Mouse (Mus musculus) MN1 (cell line): ENCODE results near the gene Ntmt1.

Experiments
- DNase-seq: peaks from one replicate; pipeline ENCODE4 v3.0.0-alpha.2; 2016; ENCODE audit warnings: low spot score

The Ntmt1 gene

GRCm38 (mm10) chr2:30784078-30784994 lies 23.3 kb upstream of the Ntmt1 start:
- DNase-seq = no peak

DNA sequence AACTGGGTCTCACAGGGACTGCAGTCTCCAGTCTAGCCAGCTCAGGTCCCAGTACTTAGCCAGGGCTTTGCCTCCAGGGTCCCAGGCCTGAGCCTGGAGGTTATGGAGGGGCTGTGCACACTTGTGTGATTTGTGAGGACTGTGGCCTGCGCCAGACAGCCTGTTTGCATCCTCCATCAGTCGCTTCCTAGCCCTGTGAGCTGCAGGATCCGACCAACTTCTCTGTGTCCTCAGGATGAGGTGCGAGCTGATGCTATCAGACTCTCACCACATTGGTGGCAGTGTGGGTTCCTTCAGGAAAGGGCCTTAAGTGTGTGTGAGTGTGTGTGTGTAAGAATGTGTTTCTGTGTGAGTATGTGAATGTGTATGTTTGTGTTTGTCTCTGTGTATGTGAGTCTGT lies 20.2 kb upstream of the Ntmt1 start:
- DNase-seq = no peak

- DNase-seq = no peak
Measured at GRCm38 (mm10) chr2:30792061-30792460, 15.6 kb upstream of the Ntmt1 start.

GRCm38 (mm10) chr2:30794179-30795108 lies 13.2 kb upstream of the Ntmt1 start:
- DNase-seq = peak; percentile 83

DNA sequence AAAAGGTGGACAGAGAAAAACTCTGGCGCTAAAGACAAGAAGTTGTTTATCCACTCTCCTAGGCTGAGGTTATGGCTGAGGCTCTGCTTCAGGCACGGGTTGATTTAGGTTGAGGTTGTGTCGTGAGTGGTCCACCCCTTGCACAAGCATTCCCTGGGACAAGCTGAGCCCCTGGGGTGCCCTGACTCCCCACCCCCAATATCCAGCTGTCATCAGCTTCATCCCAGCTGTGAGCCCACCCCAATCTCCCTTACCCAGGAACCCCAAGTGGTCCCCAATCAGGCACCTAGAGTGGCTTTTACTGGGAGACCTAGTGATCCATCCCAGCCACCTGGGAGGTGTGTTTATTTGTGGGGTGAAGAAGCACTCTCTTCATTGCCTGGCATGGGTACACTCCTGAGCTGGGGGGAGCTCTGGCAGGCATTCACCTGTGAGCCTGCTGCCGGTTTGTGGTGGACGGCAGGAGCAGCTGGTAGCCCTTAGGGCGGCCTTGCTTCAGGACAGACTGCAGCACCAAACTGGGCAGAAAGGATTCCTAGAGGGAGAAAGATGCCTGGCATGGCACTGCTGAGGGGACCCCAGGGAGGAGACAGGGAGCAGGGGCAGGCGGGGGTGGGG lies 12.2 kb upstream of the Ntmt1 start:
- DNase-seq = no peak

GRCm38 (mm10) chr2:30795889-30796275 lies 11.7 kb upstream of the Ntmt1 start:
- DNase-seq = peak; percentile 60

GRCm38 (mm10) chr2:30796382-30796781 lies 11.2 kb upstream of the Ntmt1 start:
- peak; percentile 93 for DNase-seq

DNA sequence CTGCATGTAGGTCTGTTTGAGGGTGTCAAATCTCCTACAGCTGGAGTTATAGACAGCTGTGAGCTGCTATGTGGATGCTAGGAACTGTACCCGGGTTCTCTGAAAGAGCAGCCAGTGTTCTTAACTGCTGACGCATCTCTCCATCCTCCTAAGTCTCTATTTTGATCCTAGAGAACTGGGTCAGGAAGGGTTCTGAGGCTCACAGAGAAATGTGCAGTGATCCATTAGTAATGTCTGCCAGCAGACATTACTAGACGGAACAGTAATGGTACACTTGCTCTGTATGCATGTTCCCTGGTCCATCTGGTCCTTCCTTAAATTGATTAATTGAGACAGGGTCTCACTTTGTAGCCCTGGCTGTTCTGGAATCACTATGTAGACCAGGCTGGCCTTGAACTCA lies 8.2 kb upstream of the Ntmt1 start:
- no peak for DNase-seq

DNA sequence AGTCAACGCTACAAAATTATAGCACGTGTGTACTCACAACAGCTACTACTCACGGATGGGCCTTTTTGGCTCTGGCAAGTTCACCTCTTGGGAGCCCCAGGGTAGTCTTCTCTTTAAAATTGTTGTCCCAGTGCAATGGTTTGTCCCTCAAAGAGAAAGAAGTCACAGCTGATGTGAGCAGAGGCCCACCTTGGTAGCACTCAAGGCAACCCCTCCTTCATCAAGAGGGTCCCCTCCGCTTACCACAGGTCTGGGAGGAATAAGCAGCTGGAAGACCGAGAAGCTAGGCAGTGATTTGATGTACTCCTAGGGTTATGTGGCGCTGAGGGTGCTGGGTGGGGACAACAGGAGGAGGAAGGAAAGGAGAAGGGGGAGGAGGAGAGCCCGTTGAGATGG lies 7.0 kb upstream of the Ntmt1 start:
- DNase-seq = no peak

DNA sequence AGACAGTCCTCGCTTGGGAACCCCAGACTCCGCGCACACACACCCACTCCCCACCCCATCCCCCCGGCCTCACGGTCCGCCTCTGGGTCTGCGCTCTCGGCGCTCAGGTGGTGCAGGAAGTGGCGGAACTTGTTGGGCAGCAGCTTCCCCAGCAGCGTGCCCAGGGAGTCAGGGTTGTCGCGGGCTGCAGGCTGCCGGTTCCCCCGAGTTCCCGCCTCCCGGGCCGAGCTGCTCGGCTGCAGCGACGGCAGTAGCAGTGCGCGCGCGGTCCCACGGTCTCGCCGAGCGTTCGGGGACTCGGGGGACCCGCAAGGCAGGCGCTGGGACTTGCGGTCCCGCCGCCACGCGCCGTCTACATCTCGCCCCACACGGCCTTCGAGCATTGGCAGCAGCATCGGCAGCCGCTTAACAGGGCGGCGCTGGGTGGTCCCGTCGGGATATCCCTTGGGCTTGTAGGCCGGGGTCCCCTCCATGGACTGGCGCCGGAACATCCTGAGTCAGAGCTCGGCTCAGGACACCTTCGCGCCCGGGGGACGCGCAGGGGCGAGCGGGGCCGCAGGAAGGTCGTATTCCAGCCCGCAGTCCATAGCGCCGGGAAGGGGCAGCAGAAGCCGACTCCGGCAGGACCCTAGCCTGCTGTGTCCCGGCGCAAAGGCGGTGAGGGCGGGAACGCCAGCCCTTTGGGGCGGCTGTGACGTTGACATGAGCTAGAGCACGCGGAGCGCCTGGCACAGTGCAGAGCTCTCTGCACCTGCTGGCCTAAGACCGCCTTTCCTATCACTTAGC lies 6.4 kb upstream of the Ntmt1 start:
- DNase-seq = no peak

- no peak for DNase-seq
Measured at GRCm38 (mm10) chr2:30803604-30804003, 4.0 kb upstream of the Ntmt1 start, which contains the start of gene 1700001O22Rik. 1700001O22Rik (minus strand) TSS chr2:30803661.

GRCm38 (mm10) chr2:30805983-30806382 lies 1.6 kb upstream of the Ntmt1 start:
- no peak for DNase-seq

DNA sequence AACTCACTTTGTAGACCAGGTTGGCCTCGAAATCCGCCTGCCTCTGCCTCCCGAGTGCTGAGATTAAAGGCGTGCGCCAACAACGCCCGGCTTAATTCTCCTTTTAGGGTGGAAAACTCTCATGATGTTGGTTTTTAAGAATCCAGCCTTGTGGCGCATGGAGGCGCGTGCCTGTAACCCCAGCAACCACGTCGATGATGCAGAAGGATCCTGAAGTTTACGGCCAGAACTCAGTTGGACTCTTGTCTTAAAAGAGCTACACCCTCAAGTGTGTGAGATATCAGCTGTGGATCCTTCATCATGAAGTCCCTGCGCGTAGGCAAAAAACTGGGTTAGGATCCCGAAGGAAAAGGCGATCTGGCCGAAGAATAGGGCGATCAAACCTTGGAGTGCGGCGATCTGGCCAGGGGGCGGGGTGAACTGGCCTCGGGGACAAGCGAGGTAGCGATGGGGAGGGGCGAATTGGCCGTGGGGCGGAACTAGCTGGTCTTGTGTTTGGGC lies 429 bp upstream of the Ntmt1 start:
- DNase-seq = no peak

- DNase-seq = no peak
Measured at GRCm38 (mm10) chr2:30808296-30808655, 650 bp downstream of the Ntmt1 start.

DNA sequence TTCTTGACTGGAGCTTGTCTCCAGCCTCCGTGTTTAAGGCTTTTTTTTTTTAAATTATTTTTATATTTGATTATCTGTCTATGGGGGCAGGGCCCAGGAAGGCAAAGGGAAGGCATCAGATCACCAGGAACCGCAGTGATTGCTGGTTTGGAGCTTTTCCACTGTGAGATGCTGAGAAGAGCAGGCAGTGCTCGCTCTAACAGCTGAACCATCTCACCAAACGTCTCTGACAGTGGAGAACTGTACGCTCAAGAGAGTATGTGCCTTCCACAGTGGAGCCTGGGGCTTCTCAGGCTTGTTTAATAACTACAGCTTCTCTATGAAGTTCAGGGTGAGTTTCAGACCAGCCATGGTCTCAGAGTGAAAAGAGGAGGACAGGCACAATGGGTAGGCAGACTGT lies 1.9 kb downstream of the Ntmt1 start:
- no peak for DNase-seq

- no peak for DNase-seq
Measured at GRCm38 (mm10) chr2:30810573-30810972, 2.9 kb downstream of the Ntmt1 start.

DNA sequence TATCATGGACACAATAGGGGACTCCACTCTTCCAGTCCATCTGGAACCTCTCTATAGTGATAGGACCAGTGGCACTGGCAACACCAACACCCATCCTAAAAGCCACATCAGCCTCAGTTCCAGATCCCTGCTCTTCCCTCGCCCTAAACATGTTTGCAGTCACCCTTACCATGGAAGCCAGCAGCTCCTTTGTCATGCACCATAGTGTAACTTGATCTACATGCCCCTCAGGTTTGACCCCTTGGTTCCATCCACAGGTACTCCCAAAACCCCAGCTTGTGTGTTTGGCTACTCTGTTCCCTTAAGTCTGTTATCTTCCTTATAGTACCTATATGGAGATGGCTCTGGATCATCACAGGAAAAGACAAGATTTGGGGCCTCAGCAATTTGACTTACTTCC lies 8.8 kb downstream of the Ntmt1 start:
- no peak for DNase-seq

DNA sequence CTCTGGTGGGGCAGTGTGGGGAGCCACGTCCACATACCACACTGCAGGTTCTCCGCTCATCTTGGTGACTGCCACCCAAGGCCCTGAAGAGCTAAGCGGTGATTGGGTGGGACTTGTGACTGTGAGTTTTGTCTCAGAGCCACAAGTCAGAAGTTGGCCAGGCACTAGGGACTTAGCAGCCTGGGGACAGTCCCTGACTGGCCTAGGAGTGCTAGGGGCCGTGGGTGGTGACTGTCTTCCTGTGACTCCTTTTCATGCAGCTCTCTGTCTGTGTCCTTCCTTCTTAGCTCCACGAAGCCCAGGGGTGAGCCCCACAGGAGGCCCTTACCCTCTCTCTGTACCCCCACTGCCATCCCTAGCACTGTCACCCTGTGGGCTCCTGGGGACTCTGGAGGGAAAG lies 12.2 kb downstream of the Ntmt1 start:
- DNase-seq = no peak

DNA sequence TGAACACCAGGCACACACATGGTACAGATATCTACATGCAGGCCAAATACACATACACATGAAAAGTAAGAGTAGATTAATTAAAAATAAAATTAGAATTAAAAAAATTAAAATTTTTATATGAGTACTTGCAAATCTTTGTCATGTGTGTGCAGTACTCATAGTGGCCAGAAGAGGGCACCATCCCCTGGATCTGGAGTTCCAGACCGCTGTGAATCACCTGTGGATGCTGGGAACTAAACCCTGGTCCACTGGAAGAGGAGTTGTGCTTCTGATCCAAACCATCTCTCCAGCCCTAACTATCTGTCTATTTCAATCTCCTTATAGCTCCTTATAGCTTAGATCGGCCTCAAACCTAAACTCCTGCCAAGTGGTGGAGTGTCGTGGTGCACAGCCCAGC lies 13.4 kb downstream of the Ntmt1 start:
- no peak for DNase-seq

DNA sequence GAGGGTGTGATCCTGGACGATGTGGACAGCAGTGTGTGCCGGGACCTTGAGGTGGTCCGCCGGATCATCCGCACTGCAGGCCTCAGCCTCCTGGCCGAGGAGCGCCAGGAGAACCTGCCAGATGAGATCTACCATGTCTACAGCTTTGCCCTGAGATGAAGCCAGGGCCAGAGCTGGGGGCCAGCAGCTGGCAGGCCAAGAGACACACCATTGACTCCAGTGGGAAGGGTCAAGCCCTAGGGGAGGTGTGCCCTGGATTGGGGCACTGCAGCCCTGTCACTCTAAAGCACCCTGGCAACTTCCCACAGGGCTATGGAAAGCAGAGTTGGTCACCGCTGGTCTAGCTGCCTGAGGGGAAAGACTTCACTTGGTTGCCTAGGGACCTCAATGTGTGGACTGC lies 14.8 kb downstream of the Ntmt1 start:
- DNase-seq = no peak

DNA sequence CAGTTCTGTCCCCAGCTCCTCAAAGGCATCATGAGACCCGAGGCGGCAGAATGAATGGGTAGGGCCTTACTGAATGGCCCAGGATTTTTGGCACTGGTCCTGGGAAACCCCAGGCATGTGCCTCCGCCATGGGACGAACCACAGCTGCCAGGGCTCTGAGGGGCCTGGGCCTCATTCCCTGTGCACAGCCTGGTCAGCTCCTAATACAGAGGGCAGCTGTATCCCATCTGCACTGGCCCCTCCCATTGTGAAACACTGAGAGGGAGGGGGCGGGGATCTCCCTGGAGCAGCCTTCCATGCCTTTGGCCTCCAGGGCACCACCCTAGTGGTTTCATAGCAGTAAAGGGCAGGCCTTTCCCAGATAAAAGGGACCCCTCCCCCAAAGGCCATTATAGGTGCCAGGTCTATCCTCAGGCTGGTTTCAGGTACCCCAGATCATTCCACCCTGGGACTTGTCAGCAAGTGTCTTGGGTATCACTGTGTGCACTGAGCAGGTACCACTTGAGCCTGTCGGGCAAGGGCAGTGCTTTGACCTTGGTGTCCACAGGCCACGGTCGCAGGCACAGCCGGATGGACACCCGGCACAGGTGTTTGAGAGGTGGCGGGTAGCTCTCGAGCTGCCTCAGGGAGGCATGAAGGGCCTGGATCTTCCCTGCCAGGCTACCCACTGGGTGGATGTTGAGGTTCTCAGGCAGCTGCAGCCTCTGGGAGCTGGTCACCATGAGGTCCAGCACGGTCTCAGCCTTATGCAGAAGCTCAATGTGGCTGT lies 15.9 kb downstream of the Ntmt1 start:
- DNase-seq = peak; percentile 90
